In genomic region chr9:121385091-121385748, GRCm38 (mm10) we compare ENCODE assay signal across 8 mouse cellular contexts.
DNase-seq lines count a peak whose midpoint lies in the region; ATAC-seq and TF ChIP-seq lines count a peak whose summit lies in the region.

No protein-coding gene starts in this region.

- H3K36me3 ChIP-seq in kidney, adult 2 months (ENCODE audit: control insufficient read depth, insufficient read depth, low read length), result no peaks in the 10 kb centered on the region

- H3K4me3 ChIP-seq in kidney, adult 2 months (ENCODE audit: insufficient read depth, low read depth, low read length), result no peak overlapping the region

- peaks cover 45% of the 10 kb centered on the region for H3K4me1 ChIP-seq in kidney, adult 2 months (ENCODE audit: control insufficient read depth, insufficient read depth, low read length)

- no peaks in the 10 kb centered on the region for H3K27me3 ChIP-seq in kidney, adult 2 months (replicated peaks; ENCODE audit: control insufficient read depth, insufficient read depth, low read length)

- TF ChIP-seq POLR2A in kidney, adult 2 months (IDR thresholded peaks at IDR 0.05; ENCODE audit: low read depth, low read length), result no peak

- ATAC-seq in granulocyte monocyte progenitor cell, adult 5-6 weeks (replicated peaks; ENCODE audit: poor library complexity, severe bottlenecking), result peak; percentile 45

- H3K27ac ChIP-seq in kidney, adult 2 months (ENCODE audit: insufficient read depth, low read depth, low read length), result no peak overlapping the region

- peak; percentile 87 for TF ChIP-seq CTCF in kidney, adult 2 months (conservative IDR thresholded peaks at IDR 0.05; ENCODE audit: insufficient read depth, insufficient read length, low read depth, low read length)

- WGBS in kidney, adult 2 months, result 37% methylated on average over 16 of the region's 16 CpGs

- DNase-seq in 3134 (ENCODE audit: extremely low read depth, insufficient read length, low spot score) (peak; percentile 41), R1 (ENCODE audit: low read depth, low spot score) (peak; percentile 88), liver (peak; percentile 80)
- DNase-seq in embryo, embryonic 10 days (ENCODE audit: low spot score), result peak; percentile 88
- peak; percentile 92 for DNase-seq in kidney, adult 2 months
- DNase-seq in monocyte, adult 2 months (ENCODE audit: low read depth in 1 of 2, low spot score in 2 of 2), result peak; percentile 23 to 47
- peak; percentile 75 to 92 for DNase-seq in spleen, postnatal 4 days (ENCODE audit: low spot score in 2 of 2)

Comparison
In these comparisons a context has a peak if more than half of its experiments do, and no peak if none do; other contexts are left out.
1. DNase-seq: peak in every context shown above with its lines; median percentile 92 in kidney, adult 2 months; 88 in R1; 88 in embryo, embryonic 10 days; 84 in spleen, postnatal 4 days; 80 in liver; 41 in 3134; 35 in monocyte, adult 2 months.